ENCODE assay signal across 8 mouse cellular contexts in the genomic region with DNA sequence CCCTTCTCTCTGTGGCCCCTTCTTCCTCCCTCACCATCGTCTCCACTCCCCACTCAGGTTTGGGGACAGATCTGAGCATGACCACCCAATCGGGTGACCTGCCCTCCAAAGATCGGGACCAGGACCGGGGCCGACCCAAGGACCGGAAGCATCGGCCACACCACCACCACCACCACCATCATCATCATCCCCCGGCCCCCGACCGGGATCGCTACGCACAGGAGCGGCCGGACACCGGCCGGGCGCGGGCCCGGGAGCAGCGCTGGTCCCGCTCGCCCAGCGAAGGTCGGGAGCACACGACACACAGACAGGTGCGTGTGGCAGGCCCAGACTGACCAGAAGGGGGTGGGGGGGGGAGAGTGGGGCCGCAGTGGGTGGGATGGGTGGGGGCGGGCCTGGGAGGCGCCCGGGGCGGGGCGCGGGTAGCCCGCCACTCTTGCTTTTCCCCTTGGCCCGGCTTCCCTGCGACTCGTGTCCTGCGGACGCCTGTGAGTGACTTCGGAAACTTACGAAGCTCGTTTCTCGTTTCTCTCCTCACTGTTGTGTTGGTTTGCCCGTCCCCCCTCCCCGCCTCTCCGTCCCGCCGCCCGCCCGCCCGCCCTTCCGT. TPM values are rescaled to one million over a fixed set of nuclear protein-coding genes. Genes with fewer than 3 reads are reported as not detected.
DNase-seq lines count a peak whose midpoint lies in the region; ATAC-seq and TF ChIP-seq lines count a peak whose summit lies in the region.

No protein-coding gene starts in this region.

- ATAC-seq in erythroblast, adult 5-6 weeks (replicated peaks; ENCODE audit: low FRiP score, poor library complexity, severe bottlenecking) = 0 out of 2 replicates have a peak, but pooled peaks have one; percentile 7
- ATAC-seq in hindbrain, embryonic 14.5 days (ENCODE audit: low FRiP score) = peak; percentile 14
- peak; percentile 2 for ATAC-seq in liver, postnatal 0 days

- peak overlapping the region; percentile 55 for H3K27ac ChIP-seq in MEL (ENCODE audit: control insufficient read depth, low read depth, low read length)
- H3K27ac ChIP-seq in hindbrain, embryonic 14.5 days = peak overlapping the region; percentile 90
- H3K27ac ChIP-seq in liver, postnatal 0 days (ENCODE audit: low read depth) = peak overlapping the region; percentile 78

- peak overlapping the region; percentile 76 to 78 for H3K4me3 ChIP-seq in MEL (ENCODE audit: control insufficient read depth in 1 of 2, insufficient read depth in 1 of 2, low read depth in 2 of 2, low read length in 2 of 2)
- peak overlapping the region; percentile 46 for H3K4me3 ChIP-seq in hindbrain, embryonic 14.5 days (replicated peaks; ENCODE audit: low read length)
- peak overlapping the region; percentile 72 for H3K4me3 ChIP-seq in liver, postnatal 0 days (ENCODE audit: low read depth, low read length)

- H3K36me3 ChIP-seq in MEL (ENCODE audit: control insufficient read depth in 1 of 2, insufficient read depth in 2 of 2, low read length in 2 of 2) = peaks cover 0 to 20% of the 10 kb centered on the region in 2 experiments; a peak in 2 of 4 replicates
- peaks cover 12% of the 10 kb centered on the region for H3K36me3 ChIP-seq in hindbrain, embryonic 14.5 days (replicated peaks; ENCODE audit: control insufficient read depth, insufficient read depth)
- no peaks in the 10 kb centered on the region; the same call in 1 of the 2 replicates for H3K36me3 ChIP-seq in liver, postnatal 0 days (replicated peaks; ENCODE audit: insufficient read depth, low read length)

- no peak for TF ChIP-seq EP300 in MEL (IDR thresholded peaks at IDR 0.05; ENCODE audit: low read depth in 1 of 2, low read length in 2 of 2)
- TF ChIP-seq EP300 in liver, postnatal 0 days (IDR thresholded peaks at IDR 0.05; ENCODE audit: low read depth) = no peak

- DNase-seq in embryo, embryonic 10 days (ENCODE audit: low spot score) = peak; percentile 55
- no peak for DNase-seq in embryo, embryonic 10.5 days (ENCODE audit: low spot score)
- peak; percentile 48 for DNase-seq in MEL (ENCODE audit: low read depth, low spot score)
- DNase-seq in hindbrain, embryonic 14.5 days (ENCODE audit: low spot score) = no peak
- DNase-seq in liver, postnatal 0 days = no peak
- DNase-seq in spleen, adult 18-20 months = peak; percentile 37 to 47
- DNase-seq in right cerebral cortex, postnatal 10 days (ENCODE audit: low spot score in 2 of 2) = no peak

- TF ChIP-seq CTCF in MEL (IDR thresholded peaks at IDR 0.05 in 2 of 3, conservative IDR thresholded peaks at IDR 0.05 in 1 of 3; ENCODE audit: control insufficient read depth in 1 of 3, insufficient read depth in 1 of 3, low read depth in 2 of 3, low read length in 3 of 3, poor library complexity in 1 of 3, severe bottlenecking in 1 of 3) = no peak
- no peak for TF ChIP-seq CTCF in liver, postnatal 0 days (IDR thresholded peaks at IDR 0.05; ENCODE audit: low read depth)

- no peak for TF ChIP-seq POLR2A in MEL (IDR thresholded peaks at IDR 0.05; ENCODE audit: control insufficient read depth in 1 of 2, insufficient read depth in 1 of 2, low read depth in 1 of 2, low read length in 2 of 2, poor library complexity in 1 of 2)

- H3K4me2 ChIP-seq in hindbrain, embryonic 14.5 days (replicated peaks) = peak overlapping the region; percentile 91
- peak overlapping the region; percentile 96 for H3K4me2 ChIP-seq in liver, postnatal 0 days (ENCODE audit: low read depth, low read length)

- H3K9ac ChIP-seq in MEL (ENCODE audit: control insufficient read depth, low read depth, low read length, poor library complexity, severe bottlenecking) = peak overlapping the region; percentile 95
- H3K9ac ChIP-seq in hindbrain, embryonic 14.5 days = peak overlapping the region; percentile 79
- H3K9ac ChIP-seq in liver, postnatal 0 days (replicated peaks) = peak overlapping the region; percentile 70

- H3K9me3 ChIP-seq in MEL (replicated peaks; ENCODE audit: insufficient read depth, low read length) = no peaks in the 10 kb centered on the region
- no peaks in the 10 kb centered on the region for H3K9me3 ChIP-seq in hindbrain, embryonic 14.5 days (ENCODE audit: control insufficient read depth, low read length)
- H3K9me3 ChIP-seq in liver, postnatal 0 days (ENCODE audit: low read length) = no peaks in the 10 kb centered on the region

- peaks cover 7 to 21% of the 10 kb centered on the region in 2 experiments; a peak in 3 of 4 replicates for H3K4me1 ChIP-seq in MEL (ENCODE audit: control insufficient read depth in 1 of 2, insufficient read depth in 2 of 2, low read length in 2 of 2)
- peaks cover 28% of the 10 kb centered on the region for H3K4me1 ChIP-seq in hindbrain, embryonic 14.5 days (replicated peaks; ENCODE audit: control insufficient read depth, insufficient read depth, low read length)
- H3K4me1 ChIP-seq in liver, postnatal 0 days (ENCODE audit: insufficient read depth) = peaks cover 11% of the 10 kb centered on the region

- H3K79me2 ChIP-seq in MEL (ENCODE audit: control insufficient read depth, insufficient read depth, low read length, poor library complexity) = peaks cover 1% of the 10 kb centered on the region; the same call in 1 of the 2 replicates

- TF ChIP-seq RAD21 in MEL (IDR thresholded peaks at IDR 0.05; ENCODE audit: low read depth, low read length) = no peak

- no peaks in the 10 kb centered on the region for H3K27me3 ChIP-seq in MEL (ENCODE audit: control insufficient read depth in 1 of 2, insufficient read depth in 2 of 2, low read length in 2 of 2)
- H3K27me3 ChIP-seq in hindbrain, embryonic 14.5 days (ENCODE audit: control insufficient read depth, insufficient read depth, low read length) = no peaks in the 10 kb centered on the region
- 0 out of 2 replicates have a peak, but pooled peaks cover 4% of the 10 kb centered on the region for H3K27me3 ChIP-seq in liver, postnatal 0 days (ENCODE audit: insufficient read depth, low read length)

- under 1% methylated on average over 41 of the region's 52 CpGs for WGBS in hindbrain, embryonic 14.5 days
- under 1% methylated on average over 46 of the region's 52 CpGs for WGBS in liver, postnatal 0 days (ENCODE audit: insufficient replicate concordance)

TF ChIP-seq in MEL, 35 proteins besides CTCF, POLR2A, EP300 and RAD21:
- TF ChIP-seq MAZ (IDR thresholded peaks at IDR 0.05; ENCODE audit: low read depth, low read length) (peak; percentile 13; the same call in 1 of the 2 replicates), MEF2A (IDR thresholded peaks at IDR 0.05; ENCODE audit: extremely low read depth, insufficient replicate concordance, low read depth, low read length, poor library complexity, severe bottlenecking) (no peak)

RNA-seq across cellular contexts. Expression of gene Ier2, which starts 24.0 kb away (rescaled TPM):
- 22.5 and 24.4 TPM in 2 replicates for total RNA-seq in MEL (2012; rRNA removed)
- 100 to 1,000 TPM in 1 of 2 experiments, 10 to 100 TPM in 1; 37.7 to 258 TPM for polyA plus RNA-seq in MEL (2012; ENCODE audit: insufficient read depth in 1 of 2, insufficient read length in 2 of 2, low read depth in 1 of 2, low replicate concordance in 2 of 2, missing spikeins in 1 of 2)
- 17.8 and 22.9 TPM in 2 replicates for total RNA-seq in erythroblast, adult 5-6 weeks (2015; ENCODE audit: low replicate concordance)
- 9.2 and 14.8 TPM in 2 replicates for total RNA-seq in erythroblast, adult 5-6 weeks (2017; ENCODE audit: low replicate concordance)
- polyA plus RNA-seq in hindbrain, embryonic 14.5 days (2014; fragmentation: Nextera tagmentation; extraction: Ambion mirVana) = 17.4 and 20.1 TPM in 2 replicates
- 32.3 and 32.9 TPM in 2 replicates for polyA plus RNA-seq in liver, postnatal 0 days (2015; fragmentation: Nextera tagmentation; extraction: Ambion mirVana)

RNA-seq across cellular contexts. Expression of gene Trmt1, which starts 47.4 kb away (rescaled TPM):
- 154 and 183 TPM in 2 replicates for total RNA-seq in MEL (2012; rRNA removed)
- polyA plus RNA-seq in MEL (2012; ENCODE audit: insufficient read depth in 1 of 2, insufficient read length in 2 of 2, low read depth in 1 of 2, low replicate concordance in 2 of 2, missing spikeins in 1 of 2) = 100 to 1,000 TPM in 1 of 2 experiments, not detected in 1; 221 TPM
- total RNA-seq in erythroblast, adult 5-6 weeks (2015; ENCODE audit: low replicate concordance) = 9.8 and 16.9 TPM in 2 replicates
- 18.3 and 21.5 TPM in 2 replicates for total RNA-seq in erythroblast, adult 5-6 weeks (2017; ENCODE audit: low replicate concordance)
- polyA plus RNA-seq in hindbrain, embryonic 14.5 days (2014; fragmentation: Nextera tagmentation; extraction: Ambion mirVana) = 55.2 and 62.1 TPM in 2 replicates
- polyA plus RNA-seq in liver, postnatal 0 days (2015; fragmentation: Nextera tagmentation; extraction: Ambion mirVana) = 21.3 TPM in 2 replicates

RNA-seq across cellular contexts. Expression of gene Nacc1, which starts 49.0 kb away (rescaled TPM):
- 42.5 and 45.3 TPM in 2 replicates for total RNA-seq in MEL (2012; rRNA removed)
- polyA plus RNA-seq in MEL (2012; ENCODE audit: insufficient read depth in 1 of 2, insufficient read length in 2 of 2, low read depth in 1 of 2, low replicate concordance in 2 of 2, missing spikeins in 1 of 2) = 100 to 1,000 TPM in 1 of 2 experiments, not detected in 1; 106 TPM
- total RNA-seq in erythroblast, adult 5-6 weeks (2015; ENCODE audit: low replicate concordance) = 12.7 and 19.9 TPM in 2 replicates
- total RNA-seq in erythroblast, adult 5-6 weeks (2017; ENCODE audit: low replicate concordance) = 8.2 and 13.1 TPM in 2 replicates
- 17.8 and 18.1 TPM in 2 replicates for polyA plus RNA-seq in hindbrain, embryonic 14.5 days (2014; fragmentation: Nextera tagmentation; extraction: Ambion mirVana)
- polyA plus RNA-seq in liver, postnatal 0 days (2015; fragmentation: Nextera tagmentation; extraction: Ambion mirVana) = 3.3 and 3.6 TPM in 2 replicates

Comparison
In these comparisons a context has a peak if more than half of its experiments do, and no peak if none do; other contexts are left out.
1. DNase-seq: peak in embryo, embryonic 10 days (single experiment), MEL (single experiment) and spleen, adult 18-20 months (2 of 2); none in embryo, embryonic 10.5 days (single experiment), hindbrain, embryonic 14.5 days (single experiment), liver, postnatal 0 days (single experiment) and right cerebral cortex, postnatal 10 days (0 of 2).
2. Peak in every context shown above with its lines, with median percentiles within 50 percentile points of each other: H3K27ac ChIP-seq, H3K4me3 ChIP-seq, H3K9ac ChIP-seq and ATAC-seq.